Mouse (Mus musculus): ENCODE data around the gene Cdh24.

The Cdh24 gene

DNA sequence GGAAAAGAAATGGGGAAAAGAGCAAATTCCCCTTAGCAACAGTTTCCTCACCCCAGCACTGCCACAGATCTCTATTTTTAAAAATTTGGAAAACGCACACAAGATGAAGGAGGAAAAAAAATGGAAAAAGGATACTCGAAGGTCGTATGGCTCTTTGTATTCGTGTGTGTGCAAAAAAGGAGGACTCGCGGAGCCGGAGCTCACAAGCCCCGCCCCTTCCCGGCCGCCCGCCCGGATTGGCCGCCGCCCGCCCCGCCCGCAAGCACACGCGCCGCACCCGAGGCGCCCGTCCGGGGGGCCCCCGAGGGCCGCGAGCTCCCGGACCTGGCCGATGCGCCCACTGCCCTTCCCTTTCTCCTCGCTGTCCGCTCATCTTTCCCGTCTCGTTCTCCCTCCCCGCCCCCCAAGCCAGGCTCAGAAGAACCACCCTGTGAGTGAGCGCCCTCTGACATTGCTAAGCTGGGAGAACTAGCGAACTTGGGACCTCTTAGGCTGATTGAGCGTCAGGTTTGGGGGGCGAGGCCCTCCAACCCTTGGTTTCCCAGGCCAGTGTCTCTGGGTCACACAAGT is 35.3 kb downstream of the Cdh24 start, which contains the start of gene 4931414P19Rik:
Gene 4931414P19Rik (minus strand): TSS at position 242 of the 570 bp plus-strand sequence.
- DNase-seq (ENCODE audit: low spot score) = peak; percentile 39

DNA sequence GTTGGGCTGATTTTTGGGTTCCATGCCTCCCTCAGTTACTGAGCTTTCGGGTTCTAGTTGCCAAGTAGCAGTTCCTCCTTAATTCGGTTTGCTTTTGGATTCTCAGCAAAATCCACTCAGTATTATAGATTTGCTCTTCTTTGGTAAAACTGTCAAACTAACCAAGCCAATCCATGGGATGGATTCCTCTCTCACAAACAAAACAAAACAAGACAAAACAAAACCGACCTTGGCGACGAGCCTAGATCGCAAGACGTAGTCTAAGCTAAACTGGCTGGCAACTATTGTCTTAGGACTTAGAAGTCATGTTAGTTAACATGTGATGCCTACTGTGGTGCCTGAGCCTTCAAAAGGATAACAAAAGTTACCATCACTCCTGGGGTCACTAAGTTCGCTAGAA is 37.5 kb downstream of the Cdh24 start:
- DNase-seq (ENCODE audit: low spot score) = no peak

DNA sequence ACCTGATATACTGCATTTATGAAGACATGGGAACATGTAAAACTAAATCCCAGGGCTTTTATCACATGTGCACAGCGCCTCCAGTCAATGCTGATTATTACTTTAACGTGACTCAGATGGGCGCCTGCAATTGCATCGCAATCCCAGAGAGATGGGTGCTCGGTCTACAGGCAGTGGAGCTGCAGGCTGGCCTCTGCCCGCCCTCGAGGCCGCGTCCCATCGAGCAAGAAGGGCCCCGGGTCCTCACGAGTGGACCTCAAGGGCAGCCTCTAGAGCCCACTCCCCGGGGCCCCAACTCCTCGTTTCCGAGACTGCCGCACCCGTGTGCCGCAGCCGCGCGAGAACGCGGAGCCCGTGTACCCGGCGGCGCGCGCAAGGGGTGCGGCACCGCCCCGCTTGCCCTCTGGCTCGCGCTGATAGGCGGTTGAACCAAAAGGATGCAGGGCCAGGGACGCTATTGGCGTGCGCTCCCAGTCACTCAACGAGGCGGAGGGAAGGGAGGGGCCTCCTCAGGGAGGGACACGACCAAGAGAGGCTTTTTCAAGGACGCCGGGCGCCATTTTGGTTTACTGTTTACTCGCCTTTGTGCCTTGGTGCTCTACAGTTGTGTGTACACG is 38.0 kb downstream of the Cdh24 start:
- peak; percentile 75 for DNase-seq (ENCODE audit: low spot score)

DNA sequence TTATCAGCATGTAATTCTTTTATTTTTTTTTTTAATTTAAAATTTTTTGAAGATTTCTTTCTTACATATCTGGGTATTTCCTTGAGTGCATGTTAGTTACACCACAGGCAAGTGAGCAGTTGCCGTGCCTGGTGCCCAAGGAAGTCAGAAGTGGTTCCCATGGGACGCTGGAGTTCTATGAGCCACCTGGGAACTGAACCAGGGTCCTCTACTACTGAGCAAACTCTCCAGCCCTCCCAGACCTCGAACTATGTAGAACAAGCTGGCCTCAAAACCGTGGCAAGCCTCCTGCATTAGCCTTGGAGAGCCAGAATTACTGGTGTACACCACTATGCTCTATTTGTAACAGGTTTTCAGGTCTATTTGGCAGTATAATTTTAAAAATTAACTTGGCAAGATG is 38.6 kb downstream of the Cdh24 start:
- DNase-seq (ENCODE audit: low spot score) = no peak

DNA sequence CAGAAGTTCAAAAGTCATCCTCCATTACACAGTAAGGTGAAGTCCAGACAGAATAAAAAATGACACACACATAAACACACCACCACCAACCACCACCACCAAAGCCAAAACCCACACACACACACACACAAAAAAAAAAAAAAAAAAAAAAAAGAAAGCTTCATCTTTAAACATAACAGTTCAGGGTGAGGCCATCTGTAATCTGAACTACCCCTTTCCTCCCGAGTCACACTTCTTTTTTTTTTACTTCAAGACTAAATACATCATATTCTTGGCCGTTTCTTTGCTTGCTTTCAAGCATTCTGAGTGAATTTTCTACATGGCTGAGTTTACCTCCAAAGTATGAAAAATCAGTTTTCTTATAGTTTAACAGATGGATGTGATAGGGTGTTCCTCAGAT is 39.6 kb downstream of the Cdh24 start:
- no peak for DNase-seq (ENCODE audit: low spot score)

DNA sequence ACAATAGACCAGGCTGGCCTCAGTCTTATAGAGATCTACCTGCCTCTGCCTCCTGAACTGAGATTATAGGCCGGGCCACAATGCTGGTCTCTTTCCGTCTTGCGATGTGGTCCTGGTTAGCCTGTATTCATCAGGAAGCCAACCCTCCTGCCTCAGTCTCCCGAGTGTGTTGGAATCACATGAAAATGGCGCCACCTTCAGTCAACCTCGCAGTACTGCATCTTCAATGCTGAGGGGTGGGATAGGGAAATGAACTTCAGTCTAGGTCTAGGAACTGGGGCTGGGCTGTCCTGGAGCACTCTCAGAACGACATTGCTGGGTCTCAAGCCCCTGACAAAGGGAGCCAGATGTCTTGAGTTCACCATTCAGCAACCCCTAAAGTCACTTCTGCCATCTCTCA is 44.1 kb downstream of the Cdh24 start:
- DNase-seq (ENCODE audit: low spot score) = no peak

DNA sequence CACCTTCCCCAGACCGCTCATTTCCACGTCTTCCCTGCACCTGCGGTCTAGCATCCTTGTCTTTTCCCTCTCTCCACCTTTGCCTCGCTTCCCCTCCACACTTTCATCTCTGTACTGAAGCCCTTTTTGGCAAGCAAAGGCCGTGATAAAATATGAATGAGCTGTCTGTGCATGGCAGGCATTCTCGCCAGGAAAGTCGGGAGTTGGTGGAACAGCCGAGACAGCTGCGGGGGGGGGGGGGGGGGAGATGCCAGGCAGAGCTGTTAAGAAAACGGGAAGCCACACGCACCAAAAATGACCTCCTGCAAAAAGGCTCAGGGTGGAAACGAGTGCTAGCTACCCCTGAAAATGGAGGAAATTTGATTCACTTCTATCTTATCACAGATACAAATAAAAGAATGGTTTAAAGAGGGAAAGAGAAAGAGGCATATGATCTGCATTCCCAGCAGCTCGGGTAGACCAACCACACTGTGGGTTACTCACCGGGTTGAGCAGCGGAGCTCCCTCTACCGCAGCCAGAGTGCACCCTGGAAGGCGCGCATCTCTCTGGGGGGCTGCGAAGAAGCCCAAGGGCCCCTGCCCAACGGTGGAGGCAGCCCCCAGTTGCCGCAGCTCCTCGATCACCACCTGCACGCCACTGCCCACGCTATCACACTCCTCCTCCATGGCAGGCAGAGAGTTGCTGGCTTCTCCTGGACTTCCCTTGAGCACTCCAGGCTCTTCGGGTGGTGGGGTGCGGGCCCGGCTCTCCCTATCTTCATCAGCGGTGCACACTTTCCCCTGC is 46.3 kb downstream of the Cdh24 start:
- DNase-seq (ENCODE audit: low spot score) = no peak

DNA sequence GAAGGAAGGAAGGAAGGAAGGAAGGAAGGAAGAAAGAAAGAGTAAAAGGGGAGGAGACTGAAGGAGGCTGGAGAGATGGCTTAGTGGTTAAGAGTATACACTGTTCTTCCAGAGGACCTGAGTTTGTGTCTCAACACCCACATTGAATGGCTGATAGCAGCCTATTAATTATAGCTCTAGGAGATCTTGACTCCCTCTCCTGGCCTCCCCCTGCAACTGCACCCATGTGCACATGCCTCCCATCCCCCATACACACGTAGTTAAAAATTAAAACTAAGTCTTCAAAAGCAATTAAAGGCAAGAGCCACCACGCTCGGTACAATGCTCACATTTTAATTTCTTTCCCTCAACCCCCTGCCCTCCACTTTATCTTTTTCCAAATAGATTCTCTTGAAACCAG is 47.1 kb downstream of the Cdh24 start:
- no peak for DNase-seq (ENCODE audit: low spot score)

DNA sequence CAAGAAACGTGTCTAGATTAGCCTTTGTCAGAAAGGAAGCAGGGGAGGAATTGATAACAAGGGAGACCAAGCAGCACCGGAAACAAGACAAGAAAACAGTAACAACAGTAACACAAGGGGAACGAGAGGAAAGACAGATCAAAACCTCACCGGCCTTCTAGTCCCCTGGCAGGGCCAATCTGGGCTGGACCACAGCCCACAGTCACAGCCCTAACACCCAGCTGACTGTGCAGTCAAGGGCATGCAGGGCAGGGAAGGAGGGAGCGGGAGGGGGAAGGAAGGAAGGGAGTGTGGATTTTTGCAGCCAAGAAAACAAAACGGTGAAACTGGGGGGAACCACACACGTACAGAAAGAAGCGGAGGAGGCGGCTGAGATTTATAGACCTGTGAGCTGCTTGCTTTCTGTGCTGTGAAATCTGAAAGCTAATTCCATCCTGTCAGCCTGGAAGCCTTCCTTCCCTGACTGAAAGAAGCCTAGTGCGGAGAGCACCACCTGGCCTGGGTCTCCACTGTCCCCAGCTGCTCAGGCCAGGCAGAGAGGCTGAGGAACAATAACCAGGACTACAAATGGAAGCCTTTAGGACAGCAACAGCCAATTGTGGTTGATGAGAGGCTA is 48.7 kb downstream of the Cdh24 start:
- no peak for DNase-seq (ENCODE audit: low spot score)

DNA sequence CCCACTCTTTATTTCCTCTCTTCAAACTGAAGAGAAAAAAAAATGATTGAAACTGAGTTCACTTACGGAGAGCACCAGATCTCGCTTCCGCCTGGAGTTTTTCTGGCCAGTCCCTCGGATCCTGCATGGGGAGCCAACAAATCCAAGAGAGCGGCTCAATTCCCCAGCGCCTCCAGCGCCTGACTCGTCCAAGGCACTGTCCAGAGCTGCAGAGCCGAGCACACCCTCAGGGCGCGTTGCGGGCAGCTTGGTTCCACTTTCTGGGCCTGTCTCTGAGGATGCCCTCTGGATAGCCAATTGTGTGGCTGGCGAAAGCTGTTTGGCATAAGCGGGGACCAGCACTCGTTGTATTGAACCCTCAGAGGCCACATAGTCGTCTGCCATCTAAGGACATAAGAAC is 50.1 kb downstream of the Cdh24 start:
- DNase-seq (ENCODE audit: low spot score) = no peak

DNA sequence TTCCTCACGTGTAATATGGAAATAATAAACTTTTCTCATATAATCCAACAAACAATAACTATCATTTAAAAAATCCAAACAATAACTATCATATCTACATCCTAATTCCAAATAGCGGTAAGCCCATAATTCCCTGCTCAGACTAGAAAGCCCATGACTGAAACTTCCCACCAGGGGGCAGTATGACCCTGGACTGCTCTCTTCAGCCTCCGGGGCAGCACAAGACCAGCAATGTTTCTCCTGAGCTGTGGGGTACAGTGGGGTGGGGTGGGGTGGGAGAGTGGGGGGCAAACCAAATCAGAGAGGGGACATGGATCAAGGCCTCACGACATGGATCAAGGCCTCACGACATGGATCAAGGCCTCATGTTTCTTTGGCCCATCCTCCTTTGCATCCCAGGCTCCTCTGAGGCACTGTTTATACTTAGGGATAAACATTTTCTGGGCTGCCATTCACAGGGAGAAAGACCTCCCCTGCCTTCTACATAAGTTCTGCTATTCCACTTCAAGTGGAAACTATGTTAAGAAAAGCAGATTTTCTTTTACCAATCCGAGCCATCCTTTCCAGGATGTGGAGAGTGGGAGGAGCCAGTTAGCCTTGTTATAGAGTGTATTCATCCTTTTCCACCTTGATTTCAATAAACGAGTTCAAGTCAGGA is 57.4 kb downstream of the Cdh24 start:
- no peak for DNase-seq (ENCODE audit: low spot score)

DNA sequence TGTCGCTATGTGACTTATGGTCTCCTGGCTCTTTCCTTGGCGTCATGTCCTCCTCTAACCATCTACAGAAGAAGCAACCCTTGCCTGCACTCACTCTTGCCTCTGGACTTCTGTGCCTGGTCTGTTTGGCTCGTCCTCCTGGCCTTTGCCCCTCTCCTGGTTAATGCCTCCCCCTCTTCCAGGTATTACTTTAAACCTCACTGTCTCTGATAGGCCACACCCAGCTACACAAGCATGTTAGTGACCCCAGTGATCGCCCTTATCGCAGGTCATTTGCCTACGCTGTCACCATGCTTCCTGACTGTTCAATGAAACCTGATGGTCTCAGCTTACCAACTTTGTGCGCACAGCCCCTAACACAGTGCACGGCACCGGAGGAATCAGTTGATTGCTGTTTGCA is 58.6 kb downstream of the Cdh24 start:
- no peak for DNase-seq (ENCODE audit: low spot score)
